Mouse (Mus musculus): Measurements from ENCODE around the gene Foxn4.

DNA sequence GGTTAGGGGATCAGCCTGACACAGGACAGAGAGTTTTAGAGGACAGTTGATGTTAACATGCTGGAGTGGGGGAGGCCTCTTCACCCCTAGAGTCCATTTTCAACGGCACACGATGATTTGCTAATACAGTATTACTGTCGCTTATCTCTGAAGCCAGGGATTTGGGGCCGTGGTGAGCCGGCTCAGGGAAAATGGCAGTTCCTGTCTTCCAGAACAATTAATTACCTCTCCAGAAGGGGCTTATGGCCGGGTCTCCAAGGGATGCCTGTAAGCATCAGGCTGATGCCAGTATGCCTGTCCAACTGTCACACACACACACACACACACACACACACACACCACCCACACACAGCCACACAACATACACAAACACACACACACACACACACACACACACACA, 8.7 kb upstream of the Foxn4 start:
- TF ChIP-seq POLR2A (IDR thresholded peaks at IDR 0.05; ENCODE audit: borderline replicate concordance, extremely low read depth, insufficient read depth, insufficient read length, poor library complexity, severe bottlenecking) (no peak), CTCF (IDR thresholded peaks at IDR 0.05; ENCODE audit: borderline replicate concordance, extremely low read depth, insufficient read depth, insufficient read length) (no peak)
